Mouse (Mus musculus): Measurements from ENCODE around the gene Plcxd1.
"Not testable (repeated sequence)": the region's sequence is repeated elsewhere in the genome, so short reads cannot be mapped to it uniquely, and the experiment has no call there.

The Plcxd1 gene

GRCm38 (mm10) chr5:110107581-110108304, 8.0 kb downstream of the Plcxd1 start, which contains the start of gene Gtpbp6:
Gene Gtpbp6 (minus strand): TSS chr5:110108197.
- DNase-seq: peak; percentile 95

GRCm38 (mm10) chr5:110108305-110108628, 8.5 kb downstream of the Plcxd1 start:
- no peak for DNase-seq

GRCm38 (mm10) chr5:110109991-110110441, 10.2 kb downstream of the Plcxd1 start, which contains the start of gene Zfp605:
Gene Zfp605 (plus strand): TSS chr5:110110092.
- DNase-seq: peak; percentile 95

- DNase-seq: not testable (repeated sequence)
Measured at GRCm38 (mm10) chr5:110122380-110122779, 22.6 kb downstream of the Plcxd1 start.

- DNase-seq: peak; percentile 100
Measured at GRCm38 (mm10) chr5:110135293-110136086, 35.7 kb downstream of the Plcxd1 start, which contains the start of gene Chfr. Gene Chfr (plus strand): TSS chr5:110135842.

GRCm38 (mm10) chr5:110136087-110136464, 36.3 kb downstream of the Plcxd1 start:
- DNase-seq: no peak

- DNase-seq: no peak
Measured at GRCm38 (mm10) chr5:110137816-110138215, 38.0 kb downstream of the Plcxd1 start.

GRCm38 (mm10) chr5:110139325-110139724, 39.6 kb downstream of the Plcxd1 start:
- no peak for DNase-seq

- no peak for DNase-seq
Measured at GRCm38 (mm10) chr5:110140424-110140823, 40.7 kb downstream of the Plcxd1 start.

- no peak for DNase-seq
Measured at GRCm38 (mm10) chr5:110142309-110142708, 42.5 kb downstream of the Plcxd1 start.

GRCm38 (mm10) chr5:110143007-110143406, 43.2 kb downstream of the Plcxd1 start:
- DNase-seq: no peak
